Mouse (Mus musculus) stomach, postnatal 0 days (tissue): ENCODE results near the gene Rabl2.

ENCODE experiments used
- CTCF ChIP-seq: IDR thresholded peaks from 2 replicates; pipeline ENCODE4 v1.5.1; 2016; ENCODE audit warnings: antibody characterized with exemption, low read depth, mild to moderate bottlenecking, moderate library complexity
- EP300 ChIP-seq: optimal IDR thresholded peaks from 2 replicates; pipeline ENCODE3; 2016; ENCODE audit warnings: antibody characterized with exemption

DNA sequence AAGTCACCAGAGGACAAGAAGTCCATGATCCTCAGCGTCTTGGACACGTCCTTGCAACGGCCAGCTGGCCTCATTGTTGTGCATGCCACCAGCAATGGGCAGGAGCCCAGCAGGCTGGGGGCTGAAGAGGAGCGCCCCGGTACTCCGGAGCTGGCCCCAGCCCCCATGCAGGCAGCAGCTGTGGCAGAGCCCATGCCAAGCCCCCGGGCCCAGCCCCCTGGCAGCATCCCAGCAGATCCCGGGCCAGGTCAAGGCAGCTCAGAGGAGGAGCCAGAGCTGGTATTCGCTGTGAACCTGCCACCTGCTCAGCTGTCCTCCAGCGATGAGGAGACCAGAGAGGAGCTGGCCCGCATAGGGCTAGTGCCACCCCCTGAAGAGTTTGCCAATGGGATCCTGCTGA is 42.9 kb downstream of the Rabl2 start:
- TF ChIP-seq CTCF (no peak), EP300 (no peak)
